Mouse (Mus musculus) stomach, postnatal 0 days (tissue): ENCODE data around the gene Tnip1.

Experiments
- CTCF ChIP-seq: IDR thresholded peaks from 2 replicates; pipeline ENCODE4 v1.5.1; 2016; ENCODE audit warnings: antibody characterized with exemption, low read depth, mild to moderate bottlenecking, moderate library complexity
- EP300 ChIP-seq: optimal IDR thresholded peaks from 2 replicates; pipeline ENCODE3; 2016; ENCODE audit warnings: antibody characterized with exemption

- no peak for TF ChIP-seq CTCF
- no peak for TF ChIP-seq EP300
Observed at GRCm38 (mm10) chr11:54939501-54939900, 23.2 kb downstream of the Tnip1 start.
